Mouse (Mus musculus) bone marrow macrophage, adult 2 months (primary cell): Measurements from ENCODE around the gene Rbpj.

Experiments
- CTCF ChIP-seq: IDR thresholded peaks from 2 replicates; pipeline ENCODE4 v1.5.1; 2012; ENCODE audit warnings: low read depth, mild to moderate bottlenecking, low read length, moderate library complexity
- POLR2A ChIP-seq: IDR thresholded peaks from 2 replicates; pipeline ENCODE4 v1.6.1; 2012; ENCODE audit warnings: mild to moderate bottlenecking, low read depth, low read length, borderline replicate concordance

- TF ChIP-seq CTCF (no peak), POLR2A (no peak)
These were observed 78.0 kb downstream of the Rbpj start for GRCm38 (mm10) chr5:53543945-53544344.
